Mouse (Mus musculus) brain, adult 2 months (tissue): Measurements from ENCODE around the gene Olfr1110.
"Not testable (repeated sequence)": the region's sequence is repeated elsewhere in the genome, so short reads cannot be mapped to it uniquely, and the experiment has no call there.

Source experiments
- DNase-seq: peaks from one replicate; pipeline ENCODE4 v3.0.0; 2011; ENCODE audit warnings: low read depth, low spot score

Gene Olfr1110

GRCm38 (mm10) chr2:87140200-87140599 lies at the start of gene Olfr1110:
TSS of gene Olfr1110 (minus strand) at chr2:87140300.
- no peak for DNase-seq

- no peak for DNase-seq
Measured at GRCm38 (mm10) chr2:87187498-87187897, 47.4 kb upstream of the Olfr1110 start, which contains the start of gene Olfr1112. TSS of gene Olfr1112 (plus strand) at chr2:87187798.

GRCm38 (mm10) chr2:87167731-87168130 lies 27.6 kb upstream of the Olfr1110 start:
- DNase-seq: not testable (repeated sequence)

GRCm38 (mm10) chr2:87152524-87152923 lies 12.4 kb upstream of the Olfr1110 start, which contains the start of gene Olfr1111:
TSS of gene Olfr1111 (minus strand) at chr2:87152624.
- no peak for DNase-seq

GRCm38 (mm10) chr2:87114467-87114866 lies 25.6 kb downstream of the Olfr1110 start, which contains the start of gene Olfr259:
TSS of gene Olfr259 (minus strand) at chr2:87114567.
- DNase-seq: no peak

- DNase-seq: no peak
Measured at GRCm38 (mm10) chr2:87095908-87096307, 44.2 kb downstream of the Olfr1110 start, which contains the start of gene Olfr1109. TSS of gene Olfr1109 (minus strand) at chr2:87096008.
